In genomic region chr5:111164348-111164920, GRCm38 (mm10) we compare ENCODE assay signal across 19 mouse cellular contexts.
A peak's percentile ranks its signal among the peaks of the same experiment; 100 is the strongest.
DNase-seq lines count a peak whose midpoint lies in the region; ATAC-seq lines count a peak whose summit lies in the region.
"Had no signal": no experiment of that assay in that cellular context is flagged by ENCODE, and none has a peak within 500 bp of the region (broad histone marks: within the 10 kb centered on the region; RNA-seq: fewer than 3 reads in every experiment).

No protein-coding gene starts in this region.

- H3K4me2 ChIP-seq in forebrain, embryonic 15.5 days (replicated peaks) = no peak overlapping the region
- no peak overlapping the region for H3K4me2 ChIP-seq in hindbrain, embryonic 14.5 days (replicated peaks)
- peak overlapping the region; percentile 7; the same call in 1 of the 2 replicates for H3K4me2 ChIP-seq in midbrain, embryonic 16.5 days (ENCODE audit: low read length)
- no peak overlapping the region for H3K4me2 ChIP-seq in intestine, embryonic 16.5 days (ENCODE audit: low read depth, low read length)
- H3K4me2 ChIP-seq: embryonic facial prominence, embryonic 13.5 days; heart, embryonic 13.5 days; liver, embryonic 12.5 days; lung, embryonic 14.5 days had no signal

- no peak for DNase-seq in forebrain, embryonic 10.5 days (ENCODE audit: extremely low spot score, low spot score)
- peak; percentile 12 for DNase-seq in 3T3-L1 (ENCODE audit: low read depth, low spot score)
- DNase-seq in hindbrain, embryonic 14.5 days (ENCODE audit: low spot score) = no peak
- no peak for DNase-seq in cerebellum, adult 18-20 months
- DNase-seq in adrenal gland, postnatal 4 days (ENCODE audit: low spot score in 2 of 2) = no peak
- DNase-seq: adrenal gland, postnatal 36 days; cerebellum, adult 9-11 months; heart, postnatal 36 days; kidney, adult 11 months; lung, embryonic 14.5 days; lung, postnatal 4 days; spleen, adult 18-20 months had no signal

- H3K9ac ChIP-seq in forebrain, embryonic 15.5 days (replicated peaks) = 0 out of 2 replicates have a peak overlapping the region, but pooled peaks have one; percentile 2
- no peak overlapping the region for H3K9ac ChIP-seq in hindbrain, embryonic 14.5 days
- no peak overlapping the region for H3K9ac ChIP-seq in midbrain, embryonic 16.5 days (ENCODE audit: low read depth, low read length)
- no peak overlapping the region for H3K9ac ChIP-seq in intestine, embryonic 16.5 days (ENCODE audit: low read depth, low read length)
- H3K9ac ChIP-seq: embryonic facial prominence, embryonic 13.5 days; heart, embryonic 13.5 days; liver, embryonic 12.5 days; lung, embryonic 14.5 days had no signal

- 29% methylated on average over 9 of the region's 9 CpGs for WGBS in forebrain, embryonic 15.5 days
- WGBS in forebrain, embryonic 10.5 days = 49% methylated on average over 9 of the region's 9 CpGs
- WGBS in hindbrain, embryonic 14.5 days = 20% methylated on average over 9 of the region's 9 CpGs
- WGBS in midbrain, embryonic 16.5 days = 20% methylated on average over 9 of the region's 9 CpGs
- 38% methylated on average over 9 of the region's 9 CpGs for WGBS in intestine, embryonic 16.5 days

- H3K27me3 ChIP-seq in forebrain, embryonic 15.5 days = no peaks in the 10 kb centered on the region
- H3K27me3 ChIP-seq in forebrain, embryonic 10.5 days (ENCODE audit: poor library complexity, severe bottlenecking) = 0 out of 2 replicates have a peak, but pooled peaks cover 9% of the 10 kb centered on the region
- H3K27me3 ChIP-seq in hindbrain, embryonic 14.5 days (ENCODE audit: control insufficient read depth, insufficient read depth, low read length) = no peaks in the 10 kb centered on the region
- H3K27me3 ChIP-seq in midbrain, embryonic 16.5 days (ENCODE audit: control insufficient read depth, insufficient read depth, low read depth, low read length) = no peaks in the 10 kb centered on the region
- H3K27me3 ChIP-seq in intestine, embryonic 16.5 days (replicated peaks; ENCODE audit: control insufficient read depth, insufficient read depth, low read length) = no peaks in the 10 kb centered on the region
- H3K27me3 ChIP-seq: embryonic facial prominence, embryonic 13.5 days had no signal

- no peak for ATAC-seq in forebrain, embryonic 15.5 days (replicated peaks)
- ATAC-seq in hindbrain, embryonic 14.5 days (ENCODE audit: low FRiP score) = no peak
- ATAC-seq in midbrain, embryonic 16.5 days = no peak
- no peak for ATAC-seq in intestine, embryonic 16.5 days
- ATAC-seq: liver, embryonic 12.5 days had no signal

- H3K27ac ChIP-seq in forebrain, embryonic 15.5 days (replicated peaks) = no peak overlapping the region; the same call in 1 of the 2 replicates
- no peak overlapping the region for H3K27ac ChIP-seq in forebrain, embryonic 10.5 days
- peak overlapping the region; percentile 80 for H3K27ac ChIP-seq in hindbrain, embryonic 14.5 days
- peak overlapping the region; percentile 64; the same call in 1 of the 2 replicates for H3K27ac ChIP-seq in midbrain, embryonic 16.5 days (ENCODE audit: low read length)
- H3K27ac ChIP-seq in intestine, embryonic 16.5 days (ENCODE audit: low read length) = no peak overlapping the region
- H3K27ac ChIP-seq: embryonic facial prominence, embryonic 13.5 days; heart, embryonic 13.5 days; left cerebral cortex, adult 2 months; liver, embryonic 12.5 days had no signal

- H3K4me3 ChIP-seq in forebrain, embryonic 15.5 days = no peak overlapping the region
- H3K4me3 ChIP-seq in forebrain, embryonic 10.5 days = no peak overlapping the region
- no peak overlapping the region for H3K4me3 ChIP-seq in hindbrain, embryonic 14.5 days (replicated peaks; ENCODE audit: low read length)
- H3K4me3 ChIP-seq in midbrain, embryonic 16.5 days (ENCODE audit: low read depth, low read length) = no peak overlapping the region
- no peak overlapping the region for H3K4me3 ChIP-seq in intestine, embryonic 16.5 days (ENCODE audit: low read length)
- H3K4me3 ChIP-seq: embryonic facial prominence, embryonic 13.5 days; heart, embryonic 13.5 days; left cerebral cortex, adult 2 months; liver, embryonic 12.5 days had no signal

- H3K4me1 ChIP-seq in forebrain, embryonic 15.5 days = peaks cover 58% of the 10 kb centered on the region
- H3K4me1 ChIP-seq in forebrain, embryonic 10.5 days = peaks cover 54% of the 10 kb centered on the region
- H3K4me1 ChIP-seq in hindbrain, embryonic 14.5 days (replicated peaks; ENCODE audit: control insufficient read depth, insufficient read depth, low read length) = peaks cover 45% of the 10 kb centered on the region
- peaks cover 49% of the 10 kb centered on the region for H3K4me1 ChIP-seq in midbrain, embryonic 16.5 days (ENCODE audit: control insufficient read depth, insufficient read depth, low read length)
- peaks cover 24% of the 10 kb centered on the region for H3K4me1 ChIP-seq in intestine, embryonic 16.5 days (ENCODE audit: control insufficient read depth, insufficient read depth, low read length)

- H3K9me3 ChIP-seq in forebrain, embryonic 15.5 days = no peaks in the 10 kb centered on the region
- H3K9me3 ChIP-seq in forebrain, embryonic 10.5 days = no peaks in the 10 kb centered on the region
- no peaks in the 10 kb centered on the region for H3K9me3 ChIP-seq in hindbrain, embryonic 14.5 days (ENCODE audit: control insufficient read depth, low read length)
- no peaks in the 10 kb centered on the region for H3K9me3 ChIP-seq in midbrain, embryonic 16.5 days (replicated peaks; ENCODE audit: control insufficient read depth, low read length, poor library complexity, severe bottlenecking)
- no peaks in the 10 kb centered on the region for H3K9me3 ChIP-seq in intestine, embryonic 16.5 days (ENCODE audit: control insufficient read depth, low read length)
- H3K9me3 ChIP-seq: embryonic facial prominence, embryonic 13.5 days; heart, embryonic 13.5 days; liver, embryonic 12.5 days had no signal

- H3K36me3 ChIP-seq in forebrain, embryonic 15.5 days = no peaks in the 10 kb centered on the region
- no peaks in the 10 kb centered on the region for H3K36me3 ChIP-seq in forebrain, embryonic 10.5 days (replicated peaks)
- no peaks in the 10 kb centered on the region for H3K36me3 ChIP-seq in hindbrain, embryonic 14.5 days (replicated peaks; ENCODE audit: control insufficient read depth, insufficient read depth)
- no peaks in the 10 kb centered on the region for H3K36me3 ChIP-seq in midbrain, embryonic 16.5 days (ENCODE audit: control insufficient read depth, insufficient read depth, low read length)
- H3K36me3 ChIP-seq in intestine, embryonic 16.5 days (ENCODE audit: control insufficient read depth, insufficient read depth, low read length) = no peaks in the 10 kb centered on the region
- H3K36me3 ChIP-seq: embryonic facial prominence, embryonic 13.5 days; heart, embryonic 13.5 days; liver, embryonic 12.5 days had no signal

Comparison
In these comparisons a context has a peak if more than half of its experiments do, and no peak if none do; other contexts are left out.
1. H3K27ac ChIP-seq: peak in hindbrain, embryonic 14.5 days (single experiment) and midbrain, embryonic 16.5 days (single experiment); none in forebrain, embryonic 15.5 days (single experiment), forebrain, embryonic 10.5 days (single experiment) and intestine, embryonic 16.5 days (single experiment).